9 mouse cellular contexts compared by ENCODE assay signal in the genomic region with DNA sequence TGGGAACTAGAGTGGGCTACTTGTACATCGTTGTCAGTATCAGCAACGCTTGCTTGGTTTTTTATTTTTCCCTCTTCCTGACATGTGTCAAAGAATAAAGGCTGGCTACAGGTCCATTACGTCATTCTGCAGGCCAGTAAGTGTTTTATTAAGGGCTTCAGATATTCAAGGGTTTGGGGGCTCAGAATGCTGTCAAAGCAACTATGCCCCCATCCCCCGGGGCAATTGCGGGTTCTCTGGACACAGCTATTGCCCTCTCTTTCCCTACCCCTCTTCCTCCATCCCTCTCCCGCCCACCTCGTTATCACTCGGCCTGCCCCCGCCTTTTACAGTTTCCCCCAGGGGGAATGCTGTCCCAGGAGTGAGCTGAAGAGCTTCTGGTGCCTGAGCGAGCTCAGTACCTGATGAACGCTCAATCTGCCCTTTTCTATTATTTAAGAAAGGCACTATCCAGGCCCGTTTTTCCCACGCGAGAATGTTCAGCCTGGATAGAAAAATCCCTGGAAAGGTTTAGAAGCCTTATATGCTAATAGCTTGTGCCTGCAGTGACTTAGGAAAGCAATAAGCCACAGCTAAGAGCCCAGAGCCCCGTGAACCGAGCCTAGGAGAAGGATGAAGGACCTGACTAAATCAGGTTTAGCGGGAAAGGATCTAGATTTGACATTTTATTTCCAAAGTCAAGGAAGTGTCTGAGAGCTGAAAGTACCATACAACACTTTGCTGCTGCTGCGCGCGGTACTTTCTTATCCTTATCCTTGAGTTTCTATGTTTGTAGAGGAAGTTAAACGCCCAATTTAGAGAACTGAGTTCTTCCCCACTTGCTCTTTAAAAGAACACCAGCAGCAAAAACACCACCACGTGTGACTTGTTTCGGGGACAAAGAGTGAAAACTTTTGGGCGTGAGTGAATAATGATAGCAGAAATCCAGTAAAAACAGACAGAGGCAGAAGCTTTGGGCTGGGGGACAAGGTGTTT. TPM values are rescaled to one million over a fixed set of nuclear protein-coding genes. Genes with fewer than 3 reads are reported as not detected.
DNase-seq lines count a peak whose midpoint lies in the region; ATAC-seq and TF ChIP-seq lines count a peak whose summit lies in the region.
"Had no signal": no experiment of that assay in that cellular context is flagged by ENCODE, and none has a peak within 500 bp of the region (broad histone marks: within the 10 kb centered on the region; RNA-seq: fewer than 3 reads in every experiment).

No protein-coding gene starts in this region.

- DNase-seq in lung, postnatal 10 days, result no peak
- DNase-seq in layer of hippocampus, adult 11-12 months (ENCODE audit: low spot score), result no peak
- no peak for DNase-seq in left cerebral cortex, postnatal 36 days (ENCODE audit: low spot score in 2 of 2)
- DNase-seq in frontal cortex, postnatal 36 days (ENCODE audit: low spot score in 2 of 2), result no peak

- H3K4me1 ChIP-seq in lung, embryonic 16.5 days (replicated peaks; ENCODE audit: control insufficient read depth, insufficient read depth, low read length), result peaks cover 14% of the 10 kb centered on the region
- peaks cover 27% of the 10 kb centered on the region for H3K4me1 ChIP-seq in forebrain, embryonic 16.5 days (replicated peaks; ENCODE audit: control insufficient read depth, insufficient read depth, low read length)
- peaks cover 8% of the 10 kb centered on the region; the same call in 1 of the 2 replicates for H3K4me1 ChIP-seq in intestine, postnatal 0 days (replicated peaks; ENCODE audit: control insufficient read depth, insufficient read depth, low read length)
- H3K4me1 ChIP-seq in stomach, embryonic 14.5 days (ENCODE audit: control insufficient read depth, insufficient read depth, low read length), result peaks cover 18% of the 10 kb centered on the region; the same call in 1 of the 2 replicates

- 1% methylated on average over 24 of the region's 24 CpGs for WGBS in lung, embryonic 16.5 days
- WGBS in forebrain, embryonic 16.5 days, result 1% methylated on average over 24 of the region's 24 CpGs
- 4% methylated on average over 24 of the region's 24 CpGs for WGBS in intestine, postnatal 0 days
- 3% methylated on average over 24 of the region's 24 CpGs for WGBS in stomach, embryonic 14.5 days

- ATAC-seq in lung, embryonic 16.5 days (ENCODE audit: low read depth), result no peak
- peak; percentile 25 for ATAC-seq in forebrain, embryonic 16.5 days
- ATAC-seq in intestine, postnatal 0 days, result no peak
- no peak for ATAC-seq in stomach, embryonic 14.5 days (ENCODE audit: insufficient number of reproducible peaks, insufficient read depth, low FRiP score, low read depth)

- H3K4me3 ChIP-seq in lung, embryonic 16.5 days (ENCODE audit: low read length), result peak overlapping the region; percentile 57
- peak overlapping the region; percentile 57 for H3K4me3 ChIP-seq in forebrain, embryonic 16.5 days (replicated peaks; ENCODE audit: low read length)
- peak overlapping the region; percentile 56 for H3K4me3 ChIP-seq in intestine, postnatal 0 days (ENCODE audit: low read depth, low read length)
- H3K4me3 ChIP-seq in stomach, embryonic 14.5 days (ENCODE audit: low read depth, low read length), result peak overlapping the region; percentile 50

- peak overlapping the region; percentile 96 for H3K4me2 ChIP-seq in lung, embryonic 16.5 days (ENCODE audit: low read depth, low read length)
- peak overlapping the region; percentile 96 for H3K4me2 ChIP-seq in forebrain, embryonic 16.5 days (ENCODE audit: low read length)
- H3K4me2 ChIP-seq in intestine, postnatal 0 days (replicated peaks; ENCODE audit: low read depth), result peak overlapping the region; percentile 80
- peak overlapping the region; percentile 100 for H3K4me2 ChIP-seq in stomach, embryonic 14.5 days (replicated peaks; ENCODE audit: low read depth, low read length)

- H3K27me3 ChIP-seq in lung, embryonic 16.5 days (ENCODE audit: control insufficient read depth, insufficient read depth, low read depth, low read length), result peaks cover 45% of the 10 kb centered on the region
- peaks cover 19% of the 10 kb centered on the region for H3K27me3 ChIP-seq in forebrain, embryonic 16.5 days (replicated peaks; ENCODE audit: control insufficient read depth, insufficient read depth, low read length)
- H3K27me3 ChIP-seq in intestine, postnatal 0 days (replicated peaks; ENCODE audit: control insufficient read depth, insufficient read depth, low read length), result peaks cover 66% of the 10 kb centered on the region
- H3K27me3 ChIP-seq in stomach, embryonic 14.5 days (ENCODE audit: control insufficient read depth, insufficient read depth, low read length), result peaks cover 37% of the 10 kb centered on the region

- no peaks in the 10 kb centered on the region for H3K9me3 ChIP-seq in lung, embryonic 16.5 days (ENCODE audit: control insufficient read depth, low read length)
- H3K9me3 ChIP-seq in forebrain, embryonic 16.5 days (ENCODE audit: control insufficient read depth, low read length), result no peaks in the 10 kb centered on the region
- H3K9me3 ChIP-seq in intestine, postnatal 0 days (ENCODE audit: control insufficient read depth), result no peaks in the 10 kb centered on the region
- no peaks in the 10 kb centered on the region for H3K9me3 ChIP-seq in stomach, embryonic 14.5 days (ENCODE audit: control insufficient read depth, low read depth, low read length)

- no peaks in the 10 kb centered on the region for H3K36me3 ChIP-seq in lung, embryonic 16.5 days (ENCODE audit: control insufficient read depth, insufficient read depth, low read length)
- H3K36me3 ChIP-seq in forebrain, embryonic 16.5 days (ENCODE audit: control insufficient read depth, insufficient read depth), result no peaks in the 10 kb centered on the region
- no peaks in the 10 kb centered on the region for H3K36me3 ChIP-seq in intestine, postnatal 0 days (ENCODE audit: control insufficient read depth, insufficient read depth)
- H3K36me3 ChIP-seq in stomach, embryonic 14.5 days (ENCODE audit: control insufficient read depth, insufficient read depth, low read length), result no peaks in the 10 kb centered on the region

- TF ChIP-seq CTCF in intestine, postnatal 0 days (IDR thresholded peaks at IDR 0.05; ENCODE audit: low read depth), result no peak

- H3K27ac ChIP-seq in lung, embryonic 16.5 days (ENCODE audit: low read length), result no peak overlapping the region
- H3K27ac ChIP-seq in forebrain, embryonic 16.5 days (ENCODE audit: low read length), result peak overlapping the region; percentile 21; the same call in 1 of the 2 replicates
- no peak overlapping the region for H3K27ac ChIP-seq in intestine, postnatal 0 days (ENCODE audit: low read depth, low read length)
- H3K27ac ChIP-seq in stomach, embryonic 14.5 days (ENCODE audit: low read length), result no peak overlapping the region
- H3K27ac ChIP-seq: liver, embryonic 14.5 days had no signal

- H3K9ac ChIP-seq in lung, embryonic 16.5 days (ENCODE audit: low read length), result no peak overlapping the region; the same call in 1 of the 2 replicates
- H3K9ac ChIP-seq in forebrain, embryonic 16.5 days (replicated peaks; ENCODE audit: low read depth, low read length), result peak overlapping the region; percentile 48; the same call in 1 of the 2 replicates
- H3K9ac ChIP-seq in intestine, postnatal 0 days (ENCODE audit: low read depth, low read length), result no peak overlapping the region
- no peak overlapping the region for H3K9ac ChIP-seq in stomach, embryonic 14.5 days (replicated peaks; ENCODE audit: low read depth, low read length)
- H3K9ac ChIP-seq: liver, embryonic 14.5 days had no signal

- intact Hi-C loops in left cerebral cortex, postnatal 36 days (cut with DNase I), result no loop called here

RNA-seq across cellular contexts. Expression of gene Creb5, which starts 1.8 kb away (rescaled TPM):
- 5.8 and 6.1 TPM in 2 replicates for polyA plus RNA-seq in lung, embryonic 16.5 days (2015; fragmentation: Nextera tagmentation; extraction: Ambion mirVana)
- polyA plus RNA-seq in forebrain, embryonic 16.5 days (2015; fragmentation: Nextera tagmentation; extraction: Ambion mirVana), result 11.9 and 14.8 TPM in 2 replicates
- polyA plus RNA-seq in intestine, postnatal 0 days (2015; fragmentation: Nextera tagmentation; extraction: Ambion mirVana), result 2.6 and 2.8 TPM in 2 replicates
- 10.2 and 12.2 TPM in 2 replicates for polyA plus RNA-seq in stomach, embryonic 14.5 days (2014; fragmentation: Nextera tagmentation; extraction: Ambion mirVana)
- 1 to 10 TPM; 3.7 to 4.5 TPM for total RNA-seq in left cerebral cortex, postnatal 36 days (2021)
